Mouse (Mus musculus) heart, embryonic 13.5 days (tissue): ENCODE results near the gene Gm21954. TPM values are rescaled to one million over a fixed set of nuclear protein-coding genes. Genes with fewer than 3 reads are reported as not detected.

Experiments used
- ATAC-seq: fragments of 200-750 bp; cut with Nextera tagmentation; 2 replicates; pipeline ENCODE4 v1.8.0; 2017; ENCODE audit warnings: moderate TSS enrichment; ENCODE audit not compliant: insufficient number of reproducible peaks, low FRiP score, low TSS enrichment; ENCODE audit errors: extremely low read depth
- H3K27ac ChIP-seq: fragments of 300-500 bp; sonication (generic); replicated peaks from 2 replicates; pipeline ENCODE4 v1.5.1; 2015; ENCODE audit warnings: moderate library complexity, mild to moderate bottlenecking, inconsistent platforms
- H3K27me3 ChIP-seq: fragments of 300-500 bp; sonication (generic); replicated peaks from 2 replicates; pipeline ENCODE4 v1.6.1; 2015; ENCODE audit warnings: mild to moderate bottlenecking, inconsistent platforms
- H3K36me3 ChIP-seq: fragments of 300-500 bp; sonication (generic); 2 replicates; pipeline ENCODE4 v1.6.1; 2015; ENCODE audit warnings: mild to moderate bottlenecking, inconsistent platforms
- H3K4me1 ChIP-seq: fragments of 300-500 bp; sonication (generic); 2 replicates; pipeline ENCODE4 v1.6.1; 2015; ENCODE audit warnings: inconsistent platforms
- H3K4me2 ChIP-seq: fragments of 300-500 bp; sonication (generic); 2 replicates; pipeline ENCODE4 v1.6.1; 2015; ENCODE audit warnings: inconsistent platforms, mild to moderate bottlenecking, moderate library complexity
- H3K4me3 ChIP-seq: fragments of 300-500 bp; sonication (generic); 2 replicates; pipeline ENCODE4 v1.5.1; 2015; ENCODE audit warnings: moderate library complexity, mild to moderate bottlenecking, inconsistent platforms
- H3K9ac ChIP-seq: fragments of 300-500 bp; sonication (generic); 2 replicates; pipeline ENCODE4 v1.6.1; 2015; ENCODE audit warnings: inconsistent platforms, mild to moderate bottlenecking, moderate library complexity
- H3K9me3 ChIP-seq: fragments of 300-500 bp; sonication (generic); 2 replicates; pipeline ENCODE4 v1.6.1; 2016; ENCODE audit warnings: inconsistent platforms
- WGBS: fragments of 180-500 bp; shearing (Covaris S2); methylation state at CpG from one replicate; pipeline ENCODE4 v1.1.7; 2015; ENCODE audit warnings: mixed read lengths; 5-methylcytosine and 5-hydroxymethylcytosine counted together
- polyA plus RNA-seq: library from polyadenylated mRNA; unstranded; fragments of >200 nt; fragmentation: Nextera tagmentation; extraction: Ambion mirVana; gene quantifications from 2 replicates; pipeline ENCODE4 v1.2.1, GENCODE M21; 2015

The Gm21954 gene
- polyA plus RNA-seq, 1 experiment from 2014 or later: not detected

- Histone ChIP-seq H3K4me3 (no peak overlapping the region), H3K4me1 (no peaks in the 10 kb centered on the region), H3K27ac (no peak overlapping the region), H3K4me2 (no peak overlapping the region), H3K27me3 (no peaks in the 10 kb centered on the region), H3K9me3 (no peaks in the 10 kb centered on the region), H3K36me3 (no peaks in the 10 kb centered on the region), H3K9ac (no peak overlapping the region)
- 56% methylated on average over 6 of the region's 6 CpGs for WGBS
- ATAC-seq: no peak
Observed at GRCm38 (mm10) chr3:55492021-55492420, 20.0 kb upstream of the Gm21954 start.

GRCm38 (mm10) chr3:55489231-55489990 lies 17.4 kb upstream of the Gm21954 start:
- Histone ChIP-seq H3K4me3 (no peak overlapping the region), H3K9me3 (no peaks in the 10 kb centered on the region), H3K36me3 (no peaks in the 10 kb centered on the region), H3K9ac (no peak overlapping the region), H3K4me1 (no peaks in the 10 kb centered on the region), H3K4me2 (no peak overlapping the region), H3K27me3 (no peaks in the 10 kb centered on the region), H3K27ac (no peak overlapping the region)
- no peak for ATAC-seq
- WGBS: 73% methylated on average over 12 of the region's 12 CpGs

- Histone ChIP-seq H3K9ac (no peak overlapping the region), H3K27me3 (no peaks in the 10 kb centered on the region), H3K36me3 (no peaks in the 10 kb centered on the region), H3K4me1 (no peaks in the 10 kb centered on the region), H3K4me3 (no peak overlapping the region), H3K4me2 (no peak overlapping the region), H3K9me3 (no peaks in the 10 kb centered on the region), H3K27ac (no peak overlapping the region)
- 55% methylated on average over 4 of the region's 4 CpGs for WGBS
- ATAC-seq: no peak
Observed at GRCm38 (mm10) chr3:55483328-55483727, 11.3 kb upstream of the Gm21954 start.

GRCm38 (mm10) chr3:55481140-55481539 lies 9.1 kb upstream of the Gm21954 start:
- no peak for ATAC-seq
- no peak overlapping the region for H3K4me2 ChIP-seq
- no peaks in the 10 kb centered on the region for H3K4me1 ChIP-seq
- no peaks in the 10 kb centered on the region for H3K27me3 ChIP-seq
- no peak overlapping the region for H3K9ac ChIP-seq
- 42% methylated on average over 1 of the region's 1 CpGs for WGBS
- no peaks in the 10 kb centered on the region for H3K9me3 ChIP-seq
- H3K36me3 ChIP-seq: no peaks in the 10 kb centered on the region
- no peak overlapping the region for H3K4me3 ChIP-seq
- no peak overlapping the region for H3K27ac ChIP-seq

GRCm38 (mm10) chr3:55479306-55479705 lies 7.3 kb upstream of the Gm21954 start:
- H3K4me2 ChIP-seq: no peak overlapping the region
- no peaks in the 10 kb centered on the region for H3K36me3 ChIP-seq
- no peak for ATAC-seq
- H3K27me3 ChIP-seq: no peaks in the 10 kb centered on the region
- no peak overlapping the region for H3K9ac ChIP-seq
- no peaks in the 10 kb centered on the region for H3K9me3 ChIP-seq
- H3K4me1 ChIP-seq: no peaks in the 10 kb centered on the region
- no peak overlapping the region for H3K27ac ChIP-seq
- 81% methylated on average over 4 of the region's 4 CpGs for WGBS
- H3K4me3 ChIP-seq: no peak overlapping the region

- Histone ChIP-seq H3K36me3 (no peaks in the 10 kb centered on the region), H3K4me1 (no peaks in the 10 kb centered on the region), H3K4me3 (no peak overlapping the region), H3K27ac (no peak overlapping the region), H3K9ac (no peak overlapping the region), H3K9me3 (no peaks in the 10 kb centered on the region), H3K4me2 (no peak overlapping the region), H3K27me3 (no peaks in the 10 kb centered on the region)
- ATAC-seq: no peak
- 78% methylated on average over 7 of the region's 7 CpGs for WGBS
Observed at GRCm38 (mm10) chr3:55476694-55477093, 4.7 kb upstream of the Gm21954 start.

DNA sequence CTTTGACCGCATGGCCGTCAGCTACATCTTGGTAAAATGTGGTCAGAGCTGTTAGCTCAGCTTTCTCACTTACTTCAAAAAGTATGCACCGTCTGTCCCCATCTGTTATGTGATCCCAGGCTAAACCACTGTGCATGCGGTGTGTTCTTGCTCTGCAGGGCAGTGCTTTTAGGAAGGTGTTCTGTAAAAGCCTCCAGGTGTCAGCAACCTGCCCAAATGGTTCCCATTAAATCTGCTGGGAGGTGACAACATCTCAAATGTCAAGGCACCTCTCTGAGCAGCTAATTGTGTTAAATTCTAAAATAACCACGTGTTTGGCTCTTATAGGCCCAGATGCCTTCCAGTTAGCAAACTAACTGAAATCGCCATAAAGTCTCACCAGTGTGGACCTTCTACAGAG lies 1.1 kb upstream of the Gm21954 start:
- Histone ChIP-seq H3K9ac (no peak overlapping the region), H3K27me3 (no peaks in the 10 kb centered on the region), H3K4me2 (no peak overlapping the region), H3K27ac (no peak overlapping the region), H3K36me3 (no peaks in the 10 kb centered on the region), H3K4me1 (no peaks in the 10 kb centered on the region), H3K4me3 (no peak overlapping the region), H3K9me3 (no peaks in the 10 kb centered on the region)
- 55% methylated on average over 6 of the region's 6 CpGs for WGBS
- no peak for ATAC-seq

- 73% methylated on average over 9 of the region's 9 CpGs for WGBS
Observed at GRCm38 (mm10) chr3:55466348-55466747, 5.7 kb downstream of the Gm21954 start.

GRCm38 (mm10) chr3:55465785-55466184 lies 6.2 kb downstream of the Gm21954 start:
- no peaks in the 10 kb centered on the region for H3K36me3 ChIP-seq
- no peak for ATAC-seq
- H3K4me3 ChIP-seq: no peak overlapping the region
- 75% methylated on average over 8 of the region's 8 CpGs for WGBS
- no peak overlapping the region for H3K4me2 ChIP-seq
- peaks cover 5% of the 10 kb centered on the region; the same call in 1 of the 2 replicates for H3K4me1 ChIP-seq
- H3K27me3 ChIP-seq: no peaks in the 10 kb centered on the region
- no peak overlapping the region for H3K9ac ChIP-seq
- H3K9me3 ChIP-seq: no peaks in the 10 kb centered on the region
- H3K27ac ChIP-seq: no peak overlapping the region

More at GRCm38 (mm10) chr3:55466348-55466747, 5.7 kb downstream of the Gm21954 start:
- no peak overlapping the region for H3K4me2 ChIP-seq
- peaks cover 5% of the 10 kb centered on the region; the same call in 1 of the 2 replicates for H3K4me1 ChIP-seq
- H3K4me3 ChIP-seq: no peak overlapping the region
- no peak overlapping the region for H3K27ac ChIP-seq
- no peaks in the 10 kb centered on the region for H3K9me3 ChIP-seq
- no peak for ATAC-seq
- H3K27me3 ChIP-seq: no peaks in the 10 kb centered on the region
- no peak overlapping the region for H3K9ac ChIP-seq
- H3K36me3 ChIP-seq: no peaks in the 10 kb centered on the region

DNA sequence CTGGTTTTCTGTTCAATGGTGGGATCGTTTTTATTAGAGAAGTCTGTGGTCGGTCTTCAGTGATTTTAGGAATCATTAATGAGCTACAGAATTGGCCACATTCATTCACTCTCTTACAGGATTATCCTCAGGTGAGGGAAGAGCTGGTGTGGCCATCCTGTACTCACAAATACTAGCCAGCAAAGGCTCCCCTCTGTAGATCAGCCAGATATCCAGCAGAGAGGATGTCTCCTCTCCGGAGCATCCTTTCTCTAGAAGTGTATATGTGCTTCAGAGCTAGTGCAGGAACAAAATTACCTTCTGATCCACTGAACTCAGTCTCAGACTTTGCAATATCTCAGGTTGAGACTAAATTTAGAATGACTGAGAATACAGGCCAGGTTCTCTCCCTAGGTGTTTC lies 7.8 kb downstream of the Gm21954 start:
- Histone ChIP-seq H3K4me3 (no peak overlapping the region), H3K9ac (no peak overlapping the region), H3K9me3 (no peaks in the 10 kb centered on the region), H3K36me3 (no peaks in the 10 kb centered on the region), H3K27me3 (no peaks in the 10 kb centered on the region), H3K4me1 (peaks cover 5% of the 10 kb centered on the region; the same call in 1 of the 2 replicates), H3K4me2 (no peak overlapping the region), H3K27ac (no peak overlapping the region)
- WGBS: 64% methylated on average over 3 of the region's 3 CpGs
- no peak for ATAC-seq

DNA sequence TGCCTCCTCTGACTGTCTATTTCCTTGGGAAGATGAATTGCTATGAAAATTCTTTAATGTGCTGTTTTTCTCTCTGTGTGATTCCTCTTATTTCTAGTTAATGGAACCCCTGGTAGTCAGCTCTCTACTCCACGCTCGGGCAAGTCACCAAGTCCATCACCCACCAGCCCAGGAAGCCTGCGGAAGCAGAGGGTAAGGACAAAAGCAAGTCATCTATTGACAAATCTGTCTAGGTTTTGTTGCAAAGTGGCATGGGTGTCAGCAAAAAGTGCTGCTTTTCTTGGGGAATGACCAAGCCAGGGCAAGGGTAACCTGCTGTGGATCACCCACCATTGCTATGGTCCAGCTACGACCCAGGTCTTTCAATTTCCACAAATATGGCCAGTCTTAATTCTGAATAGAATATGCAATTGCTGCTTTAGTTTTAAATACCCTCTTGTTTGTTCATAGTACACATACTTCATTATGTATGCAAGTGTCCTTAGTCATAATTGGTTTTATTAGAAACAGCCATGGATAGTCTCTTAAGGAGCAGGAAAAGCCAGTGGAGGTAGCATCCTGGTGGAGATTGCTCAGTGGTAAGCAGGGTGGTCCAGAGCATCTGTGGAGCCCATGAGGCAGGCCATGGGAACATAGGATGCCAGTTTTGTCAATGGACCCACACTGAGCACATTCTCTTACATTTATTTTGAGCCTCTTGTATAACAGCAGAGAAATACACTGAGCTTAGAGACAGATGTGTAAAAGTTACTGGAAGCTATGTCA lies 8.9 kb downstream of the Gm21954 start:
- WGBS: 90% methylated on average over 4 of the region's 4 CpGs
- H3K4me2 ChIP-seq: no peak overlapping the region
- H3K9ac ChIP-seq: no peak overlapping the region
- no peak overlapping the region for H3K27ac ChIP-seq
- H3K4me1 ChIP-seq: peaks cover 5% of the 10 kb centered on the region; the same call in 1 of the 2 replicates
- no peaks in the 10 kb centered on the region for H3K36me3 ChIP-seq
- H3K4me3 ChIP-seq: no peak overlapping the region
- ATAC-seq: no peak
- H3K27me3 ChIP-seq: no peaks in the 10 kb centered on the region
- no peaks in the 10 kb centered on the region for H3K9me3 ChIP-seq
